ENCODE assay signal across 10 mouse cellular contexts in the genomic region with DNA sequence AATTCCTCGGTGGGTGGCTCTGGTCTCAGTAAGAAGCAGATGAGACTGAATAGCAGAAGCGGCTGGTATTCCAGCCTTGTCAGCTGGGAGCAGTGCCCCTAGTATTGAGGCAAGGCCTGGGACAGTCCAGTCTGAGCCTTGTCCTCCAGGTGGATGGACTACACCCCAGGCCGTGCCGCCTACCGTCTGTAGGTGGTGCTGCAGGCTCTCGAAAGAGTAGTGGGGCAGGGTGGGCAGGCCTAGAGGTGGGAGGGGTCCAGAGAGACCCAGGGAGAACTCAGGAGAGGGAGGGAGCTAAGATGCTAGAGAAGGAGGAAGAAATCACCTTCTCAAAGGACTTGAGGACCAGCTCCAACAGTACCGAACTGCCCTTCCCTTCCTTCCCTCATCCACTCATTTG.
DNase-seq lines count a peak whose midpoint lies in the region; ATAC-seq and TF ChIP-seq lines count a peak whose summit lies in the region.
"Had no signal": no experiment of that assay in that cellular context is flagged by ENCODE, and none has a peak within 500 bp of the region (broad histone marks: within the 10 kb centered on the region; RNA-seq: fewer than 3 reads in every experiment).

No protein-coding gene starts in this region.

- no peak overlapping the region for H3K4me2 ChIP-seq in heart, embryonic 16.5 days (ENCODE audit: low read depth, low read length)
- no peak overlapping the region for H3K4me2 ChIP-seq in forebrain, postnatal 0 days (ENCODE audit: low read depth)
- no peak overlapping the region for H3K4me2 ChIP-seq in midbrain, embryonic 13.5 days (replicated peaks)
- H3K4me2 ChIP-seq: heart, embryonic 15.5 days had no signal

- no peak overlapping the region for H3K9ac ChIP-seq in heart, embryonic 16.5 days (ENCODE audit: low read length)
- no peak overlapping the region for H3K9ac ChIP-seq in forebrain, postnatal 0 days
- no peak overlapping the region for H3K9ac ChIP-seq in midbrain, embryonic 13.5 days (replicated peaks)
- H3K9ac ChIP-seq: heart, embryonic 15.5 days had no signal

- no peak overlapping the region for H3K27ac ChIP-seq in heart, embryonic 16.5 days (ENCODE audit: low read length)
- H3K27ac ChIP-seq in forebrain, postnatal 0 days (ENCODE audit: low read depth, low read length), result no peak overlapping the region
- H3K27ac ChIP-seq in midbrain, embryonic 13.5 days, result no peak overlapping the region
- H3K27ac ChIP-seq: heart, embryonic 15.5 days had no signal

- peaks cover 9% of the 10 kb centered on the region; the same call in 1 of the 2 replicates for H3K27me3 ChIP-seq in heart, embryonic 16.5 days (ENCODE audit: control insufficient read depth, insufficient read depth, low read length)
- no peaks in the 10 kb centered on the region for H3K27me3 ChIP-seq in forebrain, postnatal 0 days (ENCODE audit: insufficient read depth, low read length)
- no peaks in the 10 kb centered on the region for H3K27me3 ChIP-seq in midbrain, embryonic 13.5 days

- 25% methylated on average over 7 of the region's 7 CpGs for WGBS in heart, embryonic 16.5 days
- 25% methylated on average over 7 of the region's 7 CpGs for WGBS in forebrain, postnatal 0 days
- WGBS in midbrain, embryonic 13.5 days, result 15% methylated on average over 7 of the region's 7 CpGs

- H3K9me3 ChIP-seq in heart, embryonic 16.5 days (replicated peaks; ENCODE audit: control insufficient read depth, low read length), result no peaks in the 10 kb centered on the region
- no peaks in the 10 kb centered on the region for H3K9me3 ChIP-seq in forebrain, postnatal 0 days (ENCODE audit: low read length)
- no peaks in the 10 kb centered on the region for H3K9me3 ChIP-seq in midbrain, embryonic 13.5 days
- H3K9me3 ChIP-seq: heart, embryonic 15.5 days had no signal

- H3K4me1 ChIP-seq in heart, embryonic 16.5 days (ENCODE audit: control insufficient read depth, insufficient read depth, low read length), result no peaks in the 10 kb centered on the region; the same call in 1 of the 2 replicates
- no peaks in the 10 kb centered on the region for H3K4me1 ChIP-seq in forebrain, postnatal 0 days (ENCODE audit: insufficient read depth)
- 0 out of 2 replicates have a peak, but pooled peaks cover 13% of the 10 kb centered on the region for H3K4me1 ChIP-seq in midbrain, embryonic 13.5 days (replicated peaks)

- ATAC-seq in heart, embryonic 16.5 days (replicated peaks; ENCODE audit: extremely low read depth, insufficient read depth, low FRiP score), result peak; percentile 38
- ATAC-seq in forebrain, postnatal 0 days, result peak; percentile 68
- ATAC-seq in midbrain, embryonic 13.5 days, result 0 out of 2 replicates have a peak, but pooled peaks have one; percentile 53
- ATAC-seq: Patski had no signal

- H3K36me3 ChIP-seq in heart, embryonic 16.5 days (ENCODE audit: control insufficient read depth, insufficient read depth), result no peaks in the 10 kb centered on the region
- H3K36me3 ChIP-seq in forebrain, postnatal 0 days (ENCODE audit: insufficient read depth), result no peaks in the 10 kb centered on the region
- H3K36me3 ChIP-seq in midbrain, embryonic 13.5 days, result no peaks in the 10 kb centered on the region
- H3K36me3 ChIP-seq: heart, embryonic 15.5 days had no signal

- peak; percentile 72 for TF ChIP-seq CTCF in forebrain, postnatal 0 days (IDR thresholded peaks at IDR 0.05; ENCODE audit: low read depth)

- no peak overlapping the region for H3K4me3 ChIP-seq in heart, embryonic 16.5 days (ENCODE audit: low read length)
- no peak overlapping the region for H3K4me3 ChIP-seq in forebrain, postnatal 0 days (ENCODE audit: low read depth, low read length)
- no peak overlapping the region for H3K4me3 ChIP-seq in midbrain, embryonic 13.5 days (replicated peaks)
- H3K4me3 ChIP-seq: heart, embryonic 15.5 days had no signal

- DNase-seq in heart, adult 11 months, result no peak
- DNase-seq in right cerebral cortex, postnatal 10 days (ENCODE audit: low spot score in 2 of 2), result peak; percentile 60 to 69
- no peak for DNase-seq in right cerebral cortex, adult 18-20 months
- DNase-seq in forebrain, postnatal 0 days, result peak; percentile 52
- DNase-seq in Muller cell, postnatal 12 days (ENCODE audit: inconsistent ontology term), result no peak
- no peak for DNase-seq in layer of hippocampus, postnatal 36 days

Comparison
In these comparisons a context has a peak if more than half of its experiments do, and no peak if none do; other contexts are left out.
1. DNase-seq: peak in right cerebral cortex, postnatal 10 days (2 of 2) and forebrain, postnatal 0 days (single experiment); none in heart, adult 11 months (single experiment), right cerebral cortex, adult 18-20 months (single experiment), Muller cell, postnatal 12 days (single experiment) and layer of hippocampus, postnatal 36 days (0 of 2).
2. Peak in every context shown above with its lines, with median percentiles within 50 percentile points of each other: ATAC-seq.